Mouse (Mus musculus) heart, embryonic 13.5 days (tissue): Measurements from ENCODE around the gene Tshz2. TPM values are rescaled to one million over a fixed set of nuclear protein-coding genes. Genes with fewer than 3 reads are reported as not detected.
A peak's percentile ranks its signal among the peaks of the same experiment; 100 is the strongest.

Source experiments
- ATAC-seq: fragments of 200-750 bp; cut with Nextera tagmentation; 2 replicates; pipeline ENCODE4 v1.8.0; 2017; ENCODE audit warnings: moderate TSS enrichment; ENCODE audit not compliant: insufficient number of reproducible peaks, low FRiP score, low TSS enrichment; ENCODE audit errors: extremely low read depth
- H3K27ac ChIP-seq: fragments of 300-500 bp; sonication (generic); replicated peaks from 2 replicates; pipeline ENCODE4 v1.5.1; 2015; ENCODE audit warnings: moderate library complexity, mild to moderate bottlenecking, inconsistent platforms
- H3K27me3 ChIP-seq: fragments of 300-500 bp; sonication (generic); replicated peaks from 2 replicates; pipeline ENCODE4 v1.6.1; 2015; ENCODE audit warnings: mild to moderate bottlenecking, inconsistent platforms
- H3K36me3 ChIP-seq: fragments of 300-500 bp; sonication (generic); 2 replicates; pipeline ENCODE4 v1.6.1; 2015; ENCODE audit warnings: mild to moderate bottlenecking, inconsistent platforms
- H3K4me1 ChIP-seq: fragments of 300-500 bp; sonication (generic); 2 replicates; pipeline ENCODE4 v1.6.1; 2015; ENCODE audit warnings: inconsistent platforms
- H3K4me2 ChIP-seq: fragments of 300-500 bp; sonication (generic); 2 replicates; pipeline ENCODE4 v1.6.1; 2015; ENCODE audit warnings: inconsistent platforms, mild to moderate bottlenecking, moderate library complexity
- H3K4me3 ChIP-seq: fragments of 300-500 bp; sonication (generic); 2 replicates; pipeline ENCODE4 v1.5.1; 2015; ENCODE audit warnings: moderate library complexity, mild to moderate bottlenecking, inconsistent platforms
- H3K9ac ChIP-seq: fragments of 300-500 bp; sonication (generic); 2 replicates; pipeline ENCODE4 v1.6.1; 2015; ENCODE audit warnings: inconsistent platforms, mild to moderate bottlenecking, moderate library complexity
- H3K9me3 ChIP-seq: fragments of 300-500 bp; sonication (generic); 2 replicates; pipeline ENCODE4 v1.6.1; 2016; ENCODE audit warnings: inconsistent platforms
- WGBS: fragments of 180-500 bp; shearing (Covaris S2); methylation state at CpG from one replicate; pipeline ENCODE4 v1.1.7; 2015; ENCODE audit warnings: mixed read lengths; 5-methylcytosine and 5-hydroxymethylcytosine counted together
- polyA plus RNA-seq: library from polyadenylated mRNA; unstranded; fragments of >200 nt; fragmentation: Nextera tagmentation; extraction: Ambion mirVana; gene quantifications from 2 replicates; pipeline ENCODE4 v1.2.1, GENCODE M21; 2015

The Tshz2 gene
- polyA plus RNA-seq, 1 experiment from 2014 or later, result 4.1 TPM

GRCm38 (mm10) chr2:169873442-169873841, 240.6 kb downstream of the Tshz2 start:
- Histone ChIP-seq H3K36me3 (no peaks in the 10 kb centered on the region), H3K9me3 (no peaks in the 10 kb centered on the region), H3K4me3 (no peak overlapping the region), H3K4me2 (0 out of 2 replicates have a peak overlapping the region, but pooled peaks have one; percentile 16), H3K4me1 (peaks cover 10% of the 10 kb centered on the region), H3K27me3 (0 out of 2 replicates have a peak, but pooled peaks cover 3% of the 10 kb centered on the region), H3K27ac (no peak overlapping the region), H3K9ac (no peak overlapping the region)
- 72% methylated on average over 16 of the region's 16 CpGs for WGBS
- no peak for ATAC-seq

GRCm38 (mm10) chr2:169887921-169888320, 255.1 kb downstream of the Tshz2 start:
- 77% methylated on average over 9 of the region's 9 CpGs for WGBS
- Histone ChIP-seq H3K27ac (no peak overlapping the region), H3K4me1 (no peaks in the 10 kb centered on the region), H3K9me3 (no peaks in the 10 kb centered on the region), H3K9ac (no peak overlapping the region), H3K4me2 (no peak overlapping the region), H3K36me3 (peaks cover 12% of the 10 kb centered on the region; the same call in 1 of the 2 replicates), H3K27me3 (no peaks in the 10 kb centered on the region), H3K4me3 (no peak overlapping the region)
- no peak for ATAC-seq

- ATAC-seq, result no peak
- H3K36me3 ChIP-seq, result no peaks in the 10 kb centered on the region
- H3K9ac ChIP-seq, result no peak overlapping the region
- no peak overlapping the region for H3K4me2 ChIP-seq
- H3K9me3 ChIP-seq, result no peaks in the 10 kb centered on the region
- 72% methylated on average over 14 of the region's 14 CpGs for WGBS
- H3K27me3 ChIP-seq, result 0 out of 2 replicates have a peak, but pooled peaks cover 4% of the 10 kb centered on the region
- H3K4me3 ChIP-seq, result no peak overlapping the region
- H3K27ac ChIP-seq, result no peak overlapping the region
- no peaks in the 10 kb centered on the region for H3K4me1 ChIP-seq
These were observed 259.7 kb downstream of the Tshz2 start for GRCm38 (mm10) chr2:169892441-169893038.

GRCm38 (mm10) chr2:169902896-169903295, 270.1 kb downstream of the Tshz2 start:
- Histone ChIP-seq H3K9ac (no peak overlapping the region), H3K27ac (no peak overlapping the region), H3K4me2 (no peak overlapping the region), H3K4me3 (no peak overlapping the region), H3K36me3 (no peaks in the 10 kb centered on the region), H3K9me3 (no peaks in the 10 kb centered on the region; the same call in 1 of the 2 replicates), H3K4me1 (peaks cover 4% of the 10 kb centered on the region; the same call in 1 of the 2 replicates), H3K27me3 (0 out of 2 replicates have a peak, but pooled peaks cover 2% of the 10 kb centered on the region)
- WGBS, result 80% methylated on average over 7 of the region's 7 CpGs
- ATAC-seq, result no peak

- H3K9ac ChIP-seq, result no peak overlapping the region
- H3K9me3 ChIP-seq, result no peaks in the 10 kb centered on the region
- 27% methylated on average over 9 of the region's 9 CpGs for WGBS
- no peaks in the 10 kb centered on the region for H3K36me3 ChIP-seq
- no peak for ATAC-seq
- H3K27ac ChIP-seq, result no peak overlapping the region
- no peak overlapping the region for H3K4me3 ChIP-seq
- no peak overlapping the region for H3K4me2 ChIP-seq
- H3K4me1 ChIP-seq, result peaks cover 4% of the 10 kb centered on the region; the same call in 1 of the 2 replicates
- H3K27me3 ChIP-seq, result 0 out of 2 replicates have a peak, but pooled peaks cover 2% of the 10 kb centered on the region
These were observed 273.6 kb downstream of the Tshz2 start for GRCm38 (mm10) chr2:169906396-169906795.

GRCm38 (mm10) chr2:169907979-169908378, 275.2 kb downstream of the Tshz2 start:
- H3K4me3 ChIP-seq, result no peak overlapping the region
- H3K4me2 ChIP-seq, result no peak overlapping the region
- peaks cover 4% of the 10 kb centered on the region; the same call in 1 of the 2 replicates for H3K4me1 ChIP-seq
- H3K27ac ChIP-seq, result no peak overlapping the region
- H3K36me3 ChIP-seq, result no peaks in the 10 kb centered on the region
- no peaks in the 10 kb centered on the region for H3K9me3 ChIP-seq
- WGBS, result 70% methylated on average over 7 of the region's 7 CpGs
- H3K27me3 ChIP-seq, result 0 out of 2 replicates have a peak, but pooled peaks cover 2% of the 10 kb centered on the region
- no peak overlapping the region for H3K9ac ChIP-seq
- no peak for ATAC-seq

GRCm38 (mm10) chr2:169910606-169911005, 277.8 kb downstream of the Tshz2 start:
- no peaks in the 10 kb centered on the region for H3K9me3 ChIP-seq
- H3K4me1 ChIP-seq, result peaks cover 4% of the 10 kb centered on the region; the same call in 1 of the 2 replicates
- no peak for ATAC-seq
- no peak overlapping the region for H3K4me2 ChIP-seq
- no peak overlapping the region for H3K9ac ChIP-seq
- H3K4me3 ChIP-seq, result no peak overlapping the region
- H3K36me3 ChIP-seq, result no peaks in the 10 kb centered on the region
- no peaks in the 10 kb centered on the region for H3K27me3 ChIP-seq
- 65% methylated on average over 4 of the region's 4 CpGs for WGBS
- H3K27ac ChIP-seq, result no peak overlapping the region

GRCm38 (mm10) chr2:169912826-169913225, 280.0 kb downstream of the Tshz2 start:
- no peaks in the 10 kb centered on the region for H3K36me3 ChIP-seq
- no peak overlapping the region for H3K4me2 ChIP-seq
- no peak overlapping the region for H3K27ac ChIP-seq
- 0 out of 2 replicates have a peak, but pooled peaks cover 5% of the 10 kb centered on the region for H3K4me1 ChIP-seq
- H3K9me3 ChIP-seq, result no peaks in the 10 kb centered on the region
- H3K4me3 ChIP-seq, result no peak overlapping the region
- H3K27me3 ChIP-seq, result no peaks in the 10 kb centered on the region
- H3K9ac ChIP-seq, result no peak overlapping the region
- ATAC-seq, result no peak
- WGBS, result 81% methylated on average over 14 of the region's 14 CpGs

GRCm38 (mm10) chr2:169914903-169915302, 282.1 kb downstream of the Tshz2 start:
- Histone ChIP-seq H3K4me2 (no peak overlapping the region), H3K36me3 (no peaks in the 10 kb centered on the region), H3K4me1 (0 out of 2 replicates have a peak, but pooled peaks cover 5% of the 10 kb centered on the region), H3K4me3 (no peak overlapping the region), H3K27ac (no peak overlapping the region), H3K9me3 (no peaks in the 10 kb centered on the region), H3K9ac (no peak overlapping the region), H3K27me3 (no peaks in the 10 kb centered on the region)
- ATAC-seq, result no peak
- 72% methylated on average over 8 of the region's 8 CpGs for WGBS

GRCm38 (mm10) chr2:169915326-169915725, 282.5 kb downstream of the Tshz2 start:
- Histone ChIP-seq H3K9me3 (no peaks in the 10 kb centered on the region), H3K27ac (no peak overlapping the region), H3K4me1 (0 out of 2 replicates have a peak, but pooled peaks cover 5% of the 10 kb centered on the region), H3K9ac (no peak overlapping the region), H3K27me3 (no peaks in the 10 kb centered on the region), H3K36me3 (no peaks in the 10 kb centered on the region), H3K4me2 (no peak overlapping the region), H3K4me3 (no peak overlapping the region)
- no peak for ATAC-seq
- WGBS, result 83% methylated on average over 13 of the region's 13 CpGs

- WGBS, result 74% methylated on average over 3 of the region's 3 CpGs
These were observed 286.4 kb downstream of the Tshz2 start for GRCm38 (mm10) chr2:169919111-169919695.

More at GRCm38 (mm10) chr2:169919111-169919695, 286.4 kb downstream of the Tshz2 start:
- no peak for ATAC-seq
- Histone ChIP-seq H3K36me3 (no peaks in the 10 kb centered on the region), H3K9me3 (no peaks in the 10 kb centered on the region), H3K4me1 (0 out of 2 replicates have a peak, but pooled peaks cover 5% of the 10 kb centered on the region), H3K27ac (no peak overlapping the region), H3K4me2 (no peak overlapping the region), H3K27me3 (no peaks in the 10 kb centered on the region), H3K4me3 (no peak overlapping the region), H3K9ac (no peak overlapping the region)
